Mouse (Mus musculus) MEL (cell line): Measurements from ENCODE around the gene Lingo1. TPM values are rescaled to one million over a fixed set of nuclear protein-coding genes. Genes with fewer than 3 reads are reported as not detected.

Source experiments
- DNase-seq: peaks from one replicate; pipeline ENCODE4 v3.0.0; 2011; ENCODE audit warnings: low read depth, low spot score
- H3K27ac ChIP-seq: 2 replicates; pipeline ENCODE4 v1.5.1; 2012; ENCODE audit warnings: low read depth, mild to moderate bottlenecking, control low read depth, low read length, moderate library complexity; ENCODE audit not compliant: control insufficient read depth
- H3K27me3 ChIP-seq, 2 experiments: fragments of 150-350 bp in 1 of 2; sonication (generic) in 1 of 2; 2 replicates each; pipeline ENCODE4 v1.6.1; 2012; ENCODE audit warnings: low read length in 2 of 2, mild to moderate bottlenecking in 2 of 2, improper control_type of control experiment in 1 of 2, moderate library complexity in 1 of 2; ENCODE audit not compliant: insufficient read depth in 2 of 2, control insufficient read depth in 1 of 2
- H3K36me3 ChIP-seq, 2 experiments: 2 replicates each; pipeline ENCODE4 v1.6.1; 2012 to 2014; ENCODE audit warnings: low read length in 2 of 2, improper control_type of control experiment in 1 of 2, inconsistent platforms in 1 of 2, mild to moderate bottlenecking in 1 of 2; ENCODE audit not compliant: insufficient read depth in 2 of 2, control insufficient read depth in 1 of 2
- H3K4me1 ChIP-seq, 2 experiments: fragments of 150-350 bp in 1 of 2; sonication (generic) in 1 of 2; 2 replicates each; pipeline ENCODE4 v1.6.1; 2012; ENCODE audit warnings: low read length in 2 of 2, improper control_type of control experiment in 1 of 2, mild to moderate bottlenecking in 1 of 2; ENCODE audit not compliant: insufficient read depth in 2 of 2, control insufficient read depth in 1 of 2
- H3K4me3 ChIP-seq, 2 experiments: fragments of 150-350 bp in 1 of 2; sonication (generic) in 1 of 2; 2 replicates each; pipeline ENCODE4 v1.5.1; 2012; ENCODE audit warnings: low read depth in 2 of 2, low read length in 2 of 2, mild to moderate bottlenecking in 2 of 2, moderate library complexity in 2 of 2, control low read depth in 1 of 2, improper control_type of control experiment in 1 of 2; ENCODE audit not compliant: control insufficient read depth in 1 of 2, insufficient read depth in 1 of 2
- H3K79me2 ChIP-seq: 2 replicates; pipeline ENCODE4 v1.6.1; 2012; ENCODE audit warnings: mild to moderate bottlenecking, low read length, moderate library complexity; ENCODE audit not compliant: control insufficient read depth, poor library complexity, insufficient read depth
- H3K9ac ChIP-seq: 2 replicates; pipeline ENCODE4 v1.6.1; 2012; ENCODE audit warnings: low read depth, mild to moderate bottlenecking, control low read depth, low read length, moderate library complexity; ENCODE audit not compliant: control insufficient read depth, poor library complexity, severe bottlenecking
- H3K9me3 ChIP-seq: fragments of 150-350 bp; sonication (generic); replicated peaks from 2 replicates; pipeline ENCODE4 v1.6.1; 2012; ENCODE audit warnings: mild to moderate bottlenecking, low read length, improper control_type of control experiment, moderate library complexity; ENCODE audit not compliant: insufficient read depth
- CTCF ChIP-seq, 3 experiments: IDR thresholded peaks in 2 of 3; conservative IDR thresholded peaks in 1 of 3; 2 replicates each; pipeline ENCODE4 v1.5.1; 2011 to 2012; ENCODE audit warnings: low read length in 3 of 3, low read depth in 2 of 3, mild to moderate bottlenecking in 2 of 3, improper control_type of control experiment in 1 of 3, inconsistent platforms in 1 of 3, mixed read lengths in 1 of 3, moderate library complexity in 1 of 3; ENCODE audit not compliant: control insufficient read depth in 1 of 3, insufficient read depth in 1 of 3, poor library complexity in 1 of 3, severe bottlenecking in 1 of 3
- E2F4 ChIP-seq: IDR thresholded peaks from 2 replicates; pipeline ENCODE4 v1.6.1; 2011; ENCODE audit warnings: low read depth, low read length, improper control_type of control experiment, borderline replicate concordance
- ELF1 ChIP-seq: IDR thresholded peaks from 2 replicates; pipeline ENCODE4 v1.6.1; 2014; ENCODE audit warnings: low read depth, mild to moderate bottlenecking, inconsistent platforms, low read length, improper control_type of control experiment, moderate library complexity
- GABPA ChIP-seq: IDR thresholded peaks from 2 replicates; pipeline ENCODE4 v1.6.1; 2012; ENCODE audit warnings: low read depth, mild to moderate bottlenecking, inconsistent platforms, low read length, improper control_type of control experiment, moderate library complexity
- HCFC1 ChIP-seq: IDR thresholded peaks from 2 replicates; pipeline ENCODE4 v1.6.1; 2012; ENCODE audit warnings: low read depth, mild to moderate bottlenecking, inconsistent platforms, low read length, improper control_type of control experiment, moderate library complexity
- JUND ChIP-seq: IDR thresholded peaks from 2 replicates; pipeline ENCODE4 v1.6.1; 2011; ENCODE audit warnings: low read depth, mild to moderate bottlenecking, improper control_type of control experiment, low read length
- MEF2A ChIP-seq: IDR thresholded peaks from 2 replicates; pipeline ENCODE4 v1.6.1; 2014; ENCODE audit warnings: low read depth, mild to moderate bottlenecking, inconsistent platforms, low read length, improper control_type of control experiment; ENCODE audit not compliant: poor library complexity, insufficient replicate concordance, severe bottlenecking; ENCODE audit errors: extremely low read depth
- MYC ChIP-seq: IDR thresholded peaks from 2 replicates; pipeline ENCODE4 v1.6.1; 2011; ENCODE audit warnings: low read depth, mild to moderate bottlenecking, low read length, improper control_type of control experiment, moderate library complexity
- NRF1 ChIP-seq: IDR thresholded peaks from 2 replicates; pipeline ENCODE4 v1.6.1; 2014; ENCODE audit warnings: low read depth, mild to moderate bottlenecking, inconsistent platforms, low read length, improper control_type of control experiment, moderate library complexity; ENCODE audit not compliant: poor library complexity, insufficient read depth, severe bottlenecking
- POLR2A ChIP-seq, 2 experiments: IDR thresholded peaks; 2 replicates each; pipeline ENCODE4 v1.6.1; 2011 to 2012; ENCODE audit warnings: low read length in 2 of 2, mild to moderate bottlenecking in 2 of 2, control low read depth in 1 of 2, improper control_type of control experiment in 1 of 2, low read depth in 1 of 2, moderate library complexity in 1 of 2; ENCODE audit not compliant: control insufficient read depth in 1 of 2, insufficient read depth in 1 of 2, poor library complexity in 1 of 2
- POLR2AphosphoS5 ChIP-seq: IDR thresholded peaks from 2 replicates; pipeline ENCODE4 v1.6.1; 2012; ENCODE audit warnings: low read depth, borderline replicate concordance, mild to moderate bottlenecking, inconsistent platforms, low read length, moderate library complexity, mixed read lengths
- RAD21 ChIP-seq: IDR thresholded peaks from 2 replicates; pipeline ENCODE4 v1.6.1; 2011; ENCODE audit warnings: mild to moderate bottlenecking, low read depth, low read length, improper control_type of control experiment
- SMC3 ChIP-seq: IDR thresholded peaks from 2 replicates; pipeline ENCODE4 v1.6.1; 2011; ENCODE audit warnings: low read depth, low read length, improper control_type of control experiment
- UBTF ChIP-seq: IDR thresholded peaks from 2 replicates; pipeline ENCODE4 v1.6.1; 2012; ENCODE audit warnings: low read depth, mild to moderate bottlenecking, inconsistent platforms, low read length, improper control_type of control experiment, moderate library complexity, borderline replicate concordance; ENCODE audit not compliant: insufficient read depth
- ZC3H11A ChIP-seq: IDR thresholded peaks from 2 replicates; pipeline ENCODE4 v1.6.1; 2012; ENCODE audit warnings: low read depth, mild to moderate bottlenecking, inconsistent platforms, low read length, improper control_type of control experiment
- ZKSCAN1 ChIP-seq: IDR thresholded peaks from 2 replicates; pipeline ENCODE4 v1.6.1; 2012; ENCODE audit warnings: low read depth, mild to moderate bottlenecking, inconsistent platforms, low read length, improper control_type of control experiment, moderate library complexity
- polyA plus RNA-seq, 2 experiments: library from polyadenylated mRNA; stranded (reverse) in 1 of 2; unstranded in 1 of 2; fragments of >175 nt in 1 of 2; fragments of >200 nt in 1 of 2; gene quantifications; 2 replicates each; pipeline versions ENCODE4 v1.2.1 to v1.2.4; 2012; ENCODE audit warnings: low replicate concordance in 2 of 2, low read depth in 1 of 2; ENCODE audit not compliant: insufficient read length in 2 of 2, insufficient read depth in 1 of 2, missing spikeins in 1 of 2
- total RNA-seq: library from RNA; depleted of rRNA; stranded (reverse); fragments of 300-350 nt; gene quantifications from 2 replicates; pipeline ENCODE4 v1.2.3, GENCODE M21; 2012

Lingo1 gene
- total and polyA plus RNA-seq, 3 experiments = not detected

GRCm38 (mm10) chr9:56843679-56844188, 47.5 kb upstream of the Lingo1 start:
- no peak for TF ChIP-seq JUND
- TF ChIP-seq MEF2A = no peak
- no peak for TF ChIP-seq MYC
- TF ChIP-seq CTCF (IDR thresholded peaks at IDR 0.05 in 2 of 3, conservative IDR thresholded peaks at IDR 0.05 in 1 of 3; ENCODE audit: control insufficient read depth in 1 of 3, insufficient read depth in 1 of 3, low read depth in 2 of 3, low read length in 3 of 3, poor library complexity in 1 of 3, severe bottlenecking in 1 of 3) = peak; percentile 77 to 95 (median 77)
- peak; percentile 11; the same call in 1 of the 2 replicates for TF ChIP-seq ZC3H11A
- TF ChIP-seq ELF1 = no peak
- TF ChIP-seq SMC3 = peak; percentile 72
- peak; percentile 46 for TF ChIP-seq RAD21

GRCm38 (mm10) chr9:56842303-56842719, 46.0 kb upstream of the Lingo1 start:
- H3K9ac ChIP-seq = no peak overlapping the region
- H3K4me1 ChIP-seq = no peaks in the 10 kb centered on the region
- H3K4me3 ChIP-seq = no peak overlapping the region
- H3K9me3 ChIP-seq = no peaks in the 10 kb centered on the region
- no peak overlapping the region for H3K27ac ChIP-seq
- no peaks in the 10 kb centered on the region for H3K36me3 ChIP-seq
- TF ChIP-seq ZKSCAN1 (no peak), CTCF (IDR thresholded peaks at IDR 0.05 in 2 of 3, conservative IDR thresholded peaks at IDR 0.05 in 1 of 3; ENCODE audit: control insufficient read depth in 1 of 3, insufficient read depth in 1 of 3, low read depth in 2 of 3, low read length in 3 of 3, poor library complexity in 1 of 3, severe bottlenecking in 1 of 3) (no peak; a peak in 1 of 6 replicates), HCFC1 (no peak), GABPA (no peak), E2F4 (no peak), NRF1 (no peak)
- H3K27me3 ChIP-seq = peaks cover 10 to 12% of the 10 kb centered on the region in 2 experiments
- no peaks in the 10 kb centered on the region for H3K79me2 ChIP-seq
- no peak for DNase-seq

More at GRCm38 (mm10) chr9:56843679-56844188, 47.5 kb upstream of the Lingo1 start:
- H3K4me3 ChIP-seq = no peak overlapping the region
- H3K27ac ChIP-seq = no peak overlapping the region
- H3K9ac ChIP-seq = no peak overlapping the region
- no peaks in the 10 kb centered on the region for H3K79me2 ChIP-seq
- H3K9me3 ChIP-seq = no peaks in the 10 kb centered on the region
- peaks cover 7 to 12% of the 10 kb centered on the region in 2 experiments for H3K27me3 ChIP-seq
- no peaks in the 10 kb centered on the region for H3K36me3 ChIP-seq
- H3K4me1 ChIP-seq = no peaks in the 10 kb centered on the region
- DNase-seq = peak; percentile 61

GRCm38 (mm10) chr9:56841864-56842263, 45.6 kb upstream of the Lingo1 start:
- H3K27me3 ChIP-seq = peaks cover 10 to 11% of the 10 kb centered on the region in 2 experiments
- H3K79me2 ChIP-seq = no peaks in the 10 kb centered on the region
- no peak for DNase-seq
- TF ChIP-seq MEF2A (no peak), UBTF (no peak), POLR2A (IDR thresholded peaks at IDR 0.05; ENCODE audit: control insufficient read depth in 1 of 2, insufficient read depth in 1 of 2, low read depth in 1 of 2, low read length in 2 of 2, poor library complexity in 1 of 2) (no peak), POLR2AphosphoS5 (no peak)
- H3K9me3 ChIP-seq = no peaks in the 10 kb centered on the region
- H3K36me3 ChIP-seq = no peaks in the 10 kb centered on the region
- H3K4me1 ChIP-seq = no peaks in the 10 kb centered on the region
- no peak overlapping the region for H3K27ac ChIP-seq
- no peak overlapping the region for H3K4me3 ChIP-seq
- no peak overlapping the region for H3K9ac ChIP-seq
